Mouse (Mus musculus) spleen, postnatal 14 days (tissue): Measurements from ENCODE around the gene F8.

Experiments
- DNase-seq, 2 experiments: peaks; one replicate each; pipeline ENCODE4 v3.0.0; 2021 to 2022; ENCODE audit warnings: low spot score in 2 of 2

Gene F8

GRCm38 (mm10) chrX:75138182-75138581 lies 244.2 kb downstream of the F8 start:
- DNase-seq: no peak

DNA sequence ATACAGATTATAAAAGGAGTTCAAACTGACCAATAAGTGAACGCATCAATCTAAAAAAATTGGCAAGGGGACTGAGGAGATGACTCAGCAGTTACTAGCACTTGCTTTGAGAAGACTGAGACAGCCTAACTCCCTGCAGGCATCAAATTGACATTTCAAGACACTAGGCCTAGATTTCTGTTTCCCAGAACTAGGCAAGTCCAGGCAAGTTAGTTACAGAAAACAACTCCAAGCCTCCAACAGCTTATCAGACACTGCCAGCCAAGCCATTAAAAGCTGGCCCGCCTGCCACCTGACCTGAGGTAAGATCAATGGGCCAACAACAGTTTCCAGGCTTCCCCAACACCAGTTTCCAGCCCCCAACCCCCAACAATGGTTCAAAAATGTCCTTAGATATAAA lies 244.7 kb downstream of the F8 start:
- no peak for DNase-seq

DNA sequence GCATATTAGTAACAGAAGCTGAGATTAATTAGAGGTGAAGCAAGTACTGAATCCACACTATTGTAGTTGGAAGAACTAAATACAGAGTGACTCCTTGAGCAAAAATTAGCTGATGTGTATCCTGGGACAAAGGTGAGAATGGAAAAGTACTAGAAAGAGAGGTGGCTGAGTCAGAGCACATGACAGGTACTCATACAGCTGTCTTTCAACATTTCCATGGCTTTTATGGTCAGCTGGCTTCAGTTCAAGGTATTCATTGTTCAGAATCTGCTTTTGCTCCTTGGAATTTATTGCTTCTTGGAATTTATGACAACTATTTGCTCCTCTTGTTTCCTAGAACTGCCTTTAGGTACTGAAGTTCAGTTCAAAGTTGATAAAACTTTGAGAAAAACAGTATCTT lies 245.5 kb downstream of the F8 start:
- DNase-seq: no peak

DNA sequence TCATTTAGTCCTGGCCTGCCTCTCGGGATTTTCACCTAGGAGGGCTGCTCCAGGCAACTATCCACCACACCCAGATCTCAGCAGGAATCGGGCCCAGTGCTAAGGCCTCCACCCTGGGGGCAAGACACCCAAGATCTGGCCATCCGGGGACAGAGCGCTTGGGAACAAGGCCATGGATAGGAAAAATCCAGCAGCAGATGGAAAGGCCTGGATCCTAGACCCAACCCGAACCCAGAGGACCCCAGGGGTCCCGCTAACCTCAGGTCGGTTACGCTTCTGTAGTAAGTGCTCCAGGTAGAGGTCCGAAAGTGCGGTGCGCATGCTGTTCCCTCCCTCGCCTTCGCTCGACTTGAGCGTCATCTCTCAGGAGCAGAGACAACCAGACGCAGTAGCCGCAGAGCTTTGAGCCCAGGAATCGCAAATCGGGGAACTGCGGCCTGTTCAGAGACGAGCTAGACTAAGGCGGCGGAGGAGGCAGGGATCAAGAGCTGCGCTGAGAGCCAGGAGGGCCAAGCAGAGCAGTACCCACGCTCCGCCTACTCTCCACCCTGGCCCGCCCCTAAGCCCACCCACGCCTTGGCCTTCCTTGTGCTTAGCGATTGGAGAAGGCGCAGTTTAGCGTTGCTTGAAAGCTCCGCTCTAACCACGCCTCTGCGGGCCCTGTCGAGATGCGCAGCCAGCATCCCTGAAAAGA lies 251.8 kb downstream of the F8 start, which contains the start of gene Mpp1:
Mpp1 (minus strand) TSS at position 550 of the 694 bp plus-strand sequence.
- peak; percentile 62 to 67 for DNase-seq

DNA sequence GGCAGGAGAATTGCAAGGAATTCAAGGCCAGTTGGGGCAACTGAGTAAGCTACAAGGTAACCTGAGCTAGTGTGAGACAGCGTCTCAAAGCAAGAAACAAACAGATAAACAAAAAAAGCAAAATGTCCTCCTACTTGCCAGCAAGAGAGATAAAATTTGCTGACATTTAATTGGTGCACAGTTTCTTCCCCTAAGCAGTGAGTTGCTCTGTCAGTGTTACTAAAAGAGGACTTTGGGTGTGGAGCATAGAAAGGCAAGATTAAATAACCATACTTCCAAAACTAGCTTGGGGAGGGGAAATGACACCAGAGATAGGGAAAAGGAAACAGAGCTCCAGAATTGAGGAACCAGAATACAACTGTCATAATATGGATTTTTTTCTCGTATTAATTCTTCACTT lies 252.9 kb downstream of the F8 start:
- no peak for DNase-seq

GRCm38 (mm10) chrX:75128333-75128980 lies 254.0 kb downstream of the F8 start:
- DNase-seq: no peak

GRCm38 (mm10) chrX:75126893-75127292 lies 255.5 kb downstream of the F8 start:
- DNase-seq: no peak

DNA sequence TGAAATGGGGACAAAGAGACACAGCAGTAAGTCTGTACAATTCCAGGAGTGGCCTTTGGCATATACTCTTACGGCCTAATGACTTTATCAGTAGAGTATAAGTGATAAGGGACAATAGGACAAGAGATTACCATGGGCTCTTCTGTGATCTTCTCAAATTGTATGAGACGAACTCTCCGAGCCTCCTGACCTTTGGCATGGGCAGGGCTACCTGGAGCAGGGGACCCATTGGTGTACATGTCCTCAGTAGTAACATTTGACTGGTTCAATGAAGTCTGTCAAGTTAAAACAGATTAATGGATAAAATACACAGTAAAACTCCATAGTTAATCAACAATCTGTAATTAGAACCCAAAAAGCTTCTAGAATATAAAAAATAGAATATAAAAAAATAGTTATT lies 256.8 kb downstream of the F8 start:
- no peak for DNase-seq
